Mouse (Mus musculus) liver, embryonic 14.5 days (tissue): ENCODE measurements around the gene Amfr. TPM values are rescaled to one million over a fixed set of nuclear protein-coding genes. Genes with fewer than 3 reads are reported as not detected.

Source experiments
- ATAC-seq: fragments of 200-750 bp; cut with Nextera tagmentation; 2 replicates; pipeline ENCODE4 v1.8.0; 2017; ENCODE audit warnings: moderate number of reproducible peaks, mild to moderate bottlenecking, moderate library complexity; ENCODE audit not compliant: insufficient read depth
- DNase-seq, 3 experiments: peaks; one replicate each; pipeline ENCODE4 v3.0.0-alpha.2; 2012 to 2013; ENCODE audit warnings: low read depth in 3 of 3, low spot score in 3 of 3
- H3K27ac ChIP-seq: fragments of 300-500 bp; sonication (generic); 2 replicates; pipeline ENCODE4 v1.5.1; 2014; ENCODE audit warnings: moderate library complexity, mild to moderate bottlenecking, control low read depth, inconsistent platforms
- H3K27me3 ChIP-seq: fragments of 300-500 bp; sonication (generic); 2 replicates; pipeline ENCODE4 v1.6.1; 2014; ENCODE audit warnings: mild to moderate bottlenecking, low read length, moderate library complexity; ENCODE audit not compliant: control insufficient read depth, insufficient read depth
- H3K36me3 ChIP-seq: fragments of 300-500 bp; sonication (generic); replicated peaks from 2 replicates; pipeline ENCODE4 v1.6.1; 2014; ENCODE audit warnings: low read depth; ENCODE audit not compliant: control insufficient read depth, insufficient read depth
- H3K4me1 ChIP-seq, 2 experiments: fragments of 200-500 bp in 1 of 2; fragments of 300-500 bp in 1 of 2; sonication (generic) in 1 of 2; replicated peaks; 2 replicates each; pipeline ENCODE4 v1.6.1; 2012 to 2014; ENCODE audit warnings: antibody characterized with exemption in 1 of 2, inconsistent platforms in 1 of 2, low read length in 1 of 2; ENCODE audit not compliant: control insufficient read depth in 2 of 2, insufficient read depth in 2 of 2
- H3K4me2 ChIP-seq: fragments of 300-500 bp; sonication (generic); 2 replicates; pipeline ENCODE4 v1.6.1; 2014; ENCODE audit warnings: low read depth, mild to moderate bottlenecking, control low read depth, moderate library complexity
- H3K4me3 ChIP-seq, 2 experiments: fragments of 200-500 bp in 1 of 2; fragments of 300-500 bp in 1 of 2; sonication (generic) in 1 of 2; 2 replicates each; pipeline ENCODE4 v1.5.1; 2012 to 2014; ENCODE audit warnings: low read depth in 2 of 2, low read length in 2 of 2, mild to moderate bottlenecking in 2 of 2, control low read depth in 1 of 2, inconsistent platforms in 1 of 2, moderate library complexity in 1 of 2; ENCODE audit not compliant: insufficient read depth in 1 of 2
- H3K9ac ChIP-seq: fragments of 300-500 bp; sonication (generic); replicated peaks from 2 replicates; pipeline ENCODE4 v1.6.1; 2014; ENCODE audit warnings: mild to moderate bottlenecking, control low read depth, moderate library complexity
- H3K9me3 ChIP-seq: fragments of 300-500 bp; sonication (generic); 2 replicates; pipeline ENCODE4 v1.6.1; 2016; ENCODE audit warnings: low read length, mixed read lengths; ENCODE audit not compliant: control insufficient read depth
- CTCF ChIP-seq: IDR thresholded peaks from 2 replicates; pipeline ENCODE4 v1.5.1; 2016; ENCODE audit warnings: antibody characterized with exemption, low read depth, control low read depth
- EP300 ChIP-seq: IDR thresholded peaks from 2 replicates; pipeline ENCODE4 v1.6.1; 2016; ENCODE audit warnings: antibody characterized with exemption, low read depth
- WGBS: fragments of 180-500 bp; shearing (Covaris S2); extraction: QIAGEN DNeasy Blood & Tissue Kit; methylation state at CpG from one replicate; pipeline ENCODE4 v1.1.7; 2014; ENCODE audit not compliant: insufficient replicate concordance; 5-methylcytosine and 5-hydroxymethylcytosine counted together
- polyA plus RNA-seq, 2 experiments: library from polyadenylated mRNA; depleted of rRNA in 1 of 2; stranded (reverse) in 1 of 2; unstranded in 1 of 2; fragments of >200 nt; fragmentation: Nextera tagmentation in 1 of 2; extraction: Ambion mirVana in 1 of 2; gene quantifications; 2 replicates each; pipeline versions ENCODE4 v1.2.1 to v1.2.3; 2012 to 2014

The Amfr gene
- polyA plus RNA-seq, 2 experiments = 38.4 to 50.0 TPM

GRCm38 (mm10) chr8:93938193-93938592, 74.4 kb downstream of the Amfr start:
- WGBS = 61% methylated on average over 3 of the region's 3 CpGs

GRCm38 (mm10) chr8:93933288-93933687, 79.4 kb downstream of the Amfr start:
- Histone ChIP-seq H3K4me2 (no peak overlapping the region), H3K9ac (no peak overlapping the region), H3K9me3 (no peaks in the 10 kb centered on the region), H3K27ac (no peak overlapping the region), H3K36me3 (no peaks in the 10 kb centered on the region), H3K4me1 (no peaks in the 10 kb centered on the region), H3K4me3 (no peak overlapping the region), H3K27me3 (no peaks in the 10 kb centered on the region)
- 44% methylated on average over 2 of the region's 2 CpGs for WGBS
- no peak for ATAC-seq
- TF ChIP-seq CTCF (no peak), EP300 (no peak)
- no peak for DNase-seq

More at GRCm38 (mm10) chr8:93938193-93938592, 74.4 kb downstream of the Amfr start:
- H3K9ac ChIP-seq = no peak overlapping the region
- no peak overlapping the region for H3K4me3 ChIP-seq
- H3K4me2 ChIP-seq = no peak overlapping the region
- no peaks in the 10 kb centered on the region for H3K27me3 ChIP-seq
- no peaks in the 10 kb centered on the region for H3K4me1 ChIP-seq
- H3K36me3 ChIP-seq = no peaks in the 10 kb centered on the region
- ATAC-seq (no peak), DNase-seq (no peak)
- TF ChIP-seq CTCF = no peak
- no peak for TF ChIP-seq EP300
- no peaks in the 10 kb centered on the region for H3K9me3 ChIP-seq
- H3K27ac ChIP-seq = no peak overlapping the region

- DNase-seq (peak; percentile 31 to 49 (median 33)), ATAC-seq (no peak)
- Histone ChIP-seq H3K27me3 (no peaks in the 10 kb centered on the region), H3K9me3 (no peaks in the 10 kb centered on the region), H3K27ac (no peak overlapping the region), H3K4me1 (no peaks in the 10 kb centered on the region), H3K4me3 (no peak overlapping the region), H3K4me2 (no peak overlapping the region), H3K36me3 (no peaks in the 10 kb centered on the region), H3K9ac (no peak overlapping the region)
- TF ChIP-seq CTCF (peak; percentile 97), EP300 (no peak)
- 16% methylated on average over 6 of the region's 6 CpGs for WGBS
Observed at GRCm38 (mm10) chr8:93932873-93933272, 79.8 kb downstream of the Amfr start.

- no peak for DNase-seq
- H3K9ac ChIP-seq = no peak overlapping the region
- no peak overlapping the region for H3K4me3 ChIP-seq
- no peaks in the 10 kb centered on the region for H3K36me3 ChIP-seq
- no peak overlapping the region for H3K4me2 ChIP-seq
- WGBS = 60% methylated on average over 6 of the region's 6 CpGs
- TF ChIP-seq EP300 = no peak
- no peak for TF ChIP-seq CTCF
- H3K27ac ChIP-seq = no peak overlapping the region
- H3K9me3 ChIP-seq = no peaks in the 10 kb centered on the region
- ATAC-seq = no peak
- no peaks in the 10 kb centered on the region for H3K27me3 ChIP-seq
- no peaks in the 10 kb centered on the region for H3K4me1 ChIP-seq
Observed at GRCm38 (mm10) chr8:93931336-93931735, 81.3 kb downstream of the Amfr start.

GRCm38 (mm10) chr8:93929233-93929632, 83.4 kb downstream of the Amfr start:
- Histone ChIP-seq H3K27me3 (no peaks in the 10 kb centered on the region), H3K4me1 (no peaks in the 10 kb centered on the region), H3K9me3 (no peaks in the 10 kb centered on the region), H3K36me3 (no peaks in the 10 kb centered on the region), H3K4me2 (no peak overlapping the region), H3K27ac (no peak overlapping the region), H3K9ac (no peak overlapping the region), H3K4me3 (no peak overlapping the region)
- no peak for TF ChIP-seq CTCF
- TF ChIP-seq EP300 = no peak
- DNase-seq (no peak), ATAC-seq (no peak)
- 64% methylated on average over 4 of the region's 4 CpGs for WGBS
